Mouse (Mus musculus): Measurements from ENCODE around the gene Aurkb.

Aurkb gene

DNA sequence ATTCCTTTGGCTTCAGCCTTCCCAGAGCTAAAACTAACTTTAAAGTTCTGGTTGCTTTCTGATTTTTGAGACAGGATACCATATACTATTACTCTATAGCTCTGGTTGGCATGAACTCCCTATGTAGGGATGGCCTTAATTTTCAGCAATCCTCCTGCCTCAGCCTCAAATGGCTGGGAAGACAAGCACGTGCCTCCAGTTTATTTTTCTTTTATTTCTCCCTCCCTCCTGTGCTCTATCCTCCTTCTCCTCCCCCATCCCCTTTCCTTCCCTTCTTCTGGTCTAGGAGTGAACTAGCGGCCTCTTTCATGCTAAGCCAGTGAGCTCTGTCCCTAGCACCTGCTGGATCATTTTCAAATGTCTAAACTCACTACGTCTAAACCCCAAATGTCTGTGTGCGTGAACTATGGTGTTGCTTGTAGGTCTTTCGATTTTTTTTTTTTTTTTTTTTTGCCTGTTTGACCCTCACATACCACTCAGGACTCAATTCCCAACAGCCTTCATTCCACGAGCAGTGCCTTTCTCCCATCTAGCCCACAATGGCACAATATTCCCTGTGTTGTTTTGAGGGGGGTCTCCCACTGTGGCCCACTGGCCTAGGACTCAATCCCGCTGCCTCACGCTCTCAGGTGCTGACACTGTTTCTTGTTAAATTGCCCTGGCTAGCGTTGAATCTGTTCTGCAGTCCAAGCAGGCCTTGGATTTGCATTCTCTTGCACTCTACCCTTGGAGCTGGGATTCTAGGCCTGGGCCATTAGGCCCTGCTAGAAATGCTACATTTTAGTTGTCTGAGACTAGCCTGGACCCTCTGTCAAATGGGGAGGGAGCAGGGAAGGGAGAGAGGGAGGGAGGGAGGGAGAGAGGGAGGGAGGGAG lies 19.0 kb downstream of the Aurkb start:
- DNase-seq (ENCODE audit: low spot score) = no peak

DNA sequence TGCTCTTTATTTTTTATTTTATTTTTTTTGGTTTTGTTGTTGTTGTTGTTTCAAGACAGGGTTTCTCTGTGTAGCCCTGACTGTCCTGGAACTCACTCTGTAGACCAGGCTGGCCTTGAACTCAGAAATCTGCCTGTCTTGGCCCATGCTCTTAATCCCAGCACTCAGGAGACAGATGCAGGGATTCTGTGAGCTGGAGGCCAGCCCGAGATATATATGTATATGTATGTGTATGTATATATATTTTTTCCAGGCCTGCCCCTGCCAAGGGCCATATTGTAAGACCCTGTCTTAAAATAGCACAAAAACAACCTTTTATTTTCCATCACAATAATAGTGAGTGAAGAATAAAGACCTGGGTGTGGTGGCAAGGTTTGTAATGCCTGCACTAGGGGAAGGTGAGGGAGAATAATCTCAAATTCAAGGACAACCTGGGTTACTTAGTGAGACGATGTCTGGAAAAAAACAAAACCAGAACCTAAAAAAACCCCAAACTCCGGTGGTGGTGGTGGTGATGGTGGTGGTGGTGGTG lies 20.0 kb downstream of the Aurkb start:
- DNase-seq (ENCODE audit: low spot score) = no peak

DNA sequence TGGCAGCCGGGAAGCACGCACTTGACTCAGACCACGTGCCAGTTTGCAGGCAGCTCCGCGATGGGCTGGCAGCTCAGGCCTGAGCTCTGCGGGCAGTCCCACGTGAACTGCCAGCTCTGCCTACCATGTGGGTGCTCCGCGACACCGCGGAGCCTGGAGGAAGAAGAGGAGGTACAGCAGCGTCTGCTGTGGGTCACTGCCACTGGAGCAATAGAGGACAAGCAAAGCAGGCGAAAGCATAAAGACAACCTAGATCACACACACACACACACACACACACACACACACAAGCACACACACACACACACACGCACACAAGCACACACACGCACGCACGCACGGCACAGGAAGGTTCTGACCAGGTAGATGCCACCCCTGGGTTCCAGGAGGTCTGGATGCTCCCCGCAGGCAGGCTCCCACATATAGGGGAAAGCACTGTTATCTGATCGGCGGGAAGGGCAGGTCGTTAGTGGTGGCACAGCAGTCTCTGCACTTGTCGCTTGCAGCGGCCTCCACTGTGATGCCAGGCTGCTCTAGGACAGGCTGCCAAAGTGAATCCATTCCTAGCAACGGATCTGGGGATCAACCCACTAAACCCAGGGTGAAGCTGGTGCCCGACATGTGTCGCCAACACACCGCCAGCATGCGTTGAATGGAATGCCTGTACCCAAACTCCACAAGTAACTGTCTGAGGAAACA lies 20.9 kb downstream of the Aurkb start:
- no peak for DNase-seq (ENCODE audit: low spot score)

DNA sequence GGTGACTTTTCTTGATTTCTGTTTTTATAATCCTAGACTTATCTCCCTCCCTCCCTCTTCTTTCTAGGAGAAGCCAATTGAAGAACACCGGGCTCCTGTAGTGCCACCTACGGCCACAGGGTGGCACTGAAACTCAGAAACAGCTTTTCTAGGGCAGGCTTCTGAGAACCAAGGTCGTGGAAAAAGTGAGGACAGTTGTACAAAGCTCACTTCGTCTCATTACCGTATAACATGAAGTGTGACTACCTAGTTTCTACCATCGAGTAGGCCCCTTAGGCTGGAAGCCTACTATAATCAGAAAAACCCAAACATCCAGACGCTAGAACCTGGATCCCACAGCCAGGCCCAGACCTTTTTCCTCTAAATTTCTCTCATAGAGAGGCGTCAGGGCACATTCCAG lies 21.5 kb downstream of the Aurkb start:
- peak; percentile 80 for DNase-seq (ENCODE audit: low spot score)

DNA sequence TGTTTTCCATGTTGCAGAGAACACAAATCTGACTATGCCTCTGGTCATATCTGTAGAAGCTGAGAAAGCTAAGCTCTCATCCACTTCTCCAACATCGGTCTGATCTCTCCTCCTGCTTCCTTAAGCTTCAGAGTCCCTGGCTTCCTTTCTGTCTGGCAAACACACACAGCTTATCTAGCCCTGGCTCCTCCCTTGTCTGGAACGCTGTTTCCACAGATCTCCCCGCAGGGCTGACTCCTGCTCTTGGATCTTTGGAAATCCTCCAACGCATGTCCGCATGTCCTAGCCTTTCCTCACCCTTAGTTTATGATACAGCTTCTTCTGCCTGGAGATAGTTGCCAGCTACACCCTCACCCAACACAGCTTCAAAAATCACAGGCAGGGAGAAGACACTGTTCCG lies 22.2 kb downstream of the Aurkb start:
- no peak for DNase-seq (ENCODE audit: low spot score)

DNA sequence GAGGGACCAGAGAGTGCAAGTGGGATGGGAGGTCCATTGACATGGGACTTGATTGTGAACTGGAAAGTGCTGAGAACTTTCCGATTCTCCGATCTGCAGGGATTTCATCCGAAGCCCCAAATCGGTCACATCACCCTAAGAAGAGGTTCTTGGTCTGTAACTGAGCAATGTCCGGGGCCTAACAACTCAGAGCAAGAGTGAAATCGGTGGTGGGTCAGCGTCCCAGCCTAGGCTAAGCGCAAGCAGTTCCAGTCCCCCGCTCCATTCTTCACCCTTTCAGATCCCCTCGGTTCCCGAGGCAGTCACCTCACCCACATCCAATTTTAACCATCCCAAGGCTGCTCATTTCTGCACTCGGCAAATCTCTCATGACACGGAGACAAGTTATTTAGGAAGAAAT lies 24.6 kb downstream of the Aurkb start:
- no peak for DNase-seq (ENCODE audit: low spot score)

DNA sequence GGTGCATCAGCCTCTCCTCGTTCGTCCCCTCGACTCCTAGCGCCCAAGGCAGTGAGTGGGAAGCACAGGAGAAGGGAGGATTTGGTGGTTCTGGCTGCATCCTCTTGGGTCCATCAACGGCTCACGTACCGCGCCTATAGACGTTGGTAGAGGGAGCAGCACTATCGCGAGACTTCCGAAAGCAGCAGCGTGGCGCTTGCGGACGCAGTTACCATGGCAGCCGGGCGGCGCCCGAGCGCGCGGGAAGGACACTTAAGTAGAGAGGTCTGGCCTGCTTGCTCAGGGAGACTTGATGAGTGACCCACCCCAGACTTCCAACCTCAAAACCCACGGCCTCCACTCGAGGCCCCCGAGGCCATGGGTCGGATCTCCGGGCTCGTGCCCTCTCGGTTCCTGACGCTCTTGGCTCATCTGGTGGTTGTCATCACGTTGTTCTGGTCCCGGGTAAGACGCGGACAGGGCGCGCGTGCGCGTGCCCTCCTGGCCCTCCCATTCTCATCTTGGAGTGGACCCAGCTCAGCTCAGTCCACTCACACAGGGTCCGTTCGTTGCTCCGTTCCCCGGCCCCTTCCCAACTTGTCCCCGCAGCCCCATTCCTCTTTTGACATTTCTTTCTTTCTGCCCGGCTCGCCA lies 25.3 kb downstream of the Aurkb start, which contains the start of gene Tmem107:
Tmem107 (plus strand) TSS at position 217 of the 633 bp plus-strand sequence.
- DNase-seq (ENCODE audit: low spot score) = peak; percentile 91

DNA sequence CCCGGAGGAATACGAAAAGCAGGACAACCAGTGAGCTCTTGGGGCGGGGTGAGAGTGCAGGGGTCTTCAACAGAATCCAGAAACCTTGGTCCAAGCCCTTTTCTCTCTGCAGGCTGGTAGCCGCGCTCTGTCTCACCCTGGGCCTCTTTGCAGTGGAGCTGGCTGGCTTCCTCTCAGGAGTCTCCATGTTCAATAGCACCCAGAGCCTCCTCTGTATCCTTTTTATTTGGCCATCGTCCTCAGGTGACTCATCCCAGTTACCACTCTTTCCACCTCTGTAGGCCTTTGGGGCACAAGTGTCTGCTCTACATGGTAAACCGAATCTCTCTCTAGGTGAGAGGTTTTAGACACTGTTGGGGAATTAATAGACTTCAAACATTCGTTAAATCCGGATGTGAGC lies 25.8 kb downstream of the Aurkb start:
- no peak for DNase-seq (ENCODE audit: low spot score)

DNA sequence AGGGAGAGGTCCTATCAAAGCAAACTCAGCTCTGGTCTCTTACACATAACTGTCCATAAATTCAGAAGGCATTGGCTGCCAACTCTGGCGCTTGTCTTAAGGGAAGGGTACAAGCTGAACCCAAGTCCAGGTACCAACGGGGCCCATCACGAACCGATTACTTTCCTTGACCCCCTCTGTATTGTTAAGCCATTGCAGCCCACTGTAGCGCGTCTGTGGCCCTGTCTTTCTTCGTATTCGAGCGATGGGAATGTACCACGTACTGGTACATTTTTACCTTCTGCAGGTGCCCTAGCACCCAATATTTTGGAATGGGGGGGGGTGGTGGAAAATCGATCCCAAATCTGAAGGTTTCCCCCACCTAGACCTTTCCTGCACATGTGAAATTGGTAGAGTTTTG lies 26.8 kb downstream of the Aurkb start:
- DNase-seq (ENCODE audit: low spot score) = no peak

DNA sequence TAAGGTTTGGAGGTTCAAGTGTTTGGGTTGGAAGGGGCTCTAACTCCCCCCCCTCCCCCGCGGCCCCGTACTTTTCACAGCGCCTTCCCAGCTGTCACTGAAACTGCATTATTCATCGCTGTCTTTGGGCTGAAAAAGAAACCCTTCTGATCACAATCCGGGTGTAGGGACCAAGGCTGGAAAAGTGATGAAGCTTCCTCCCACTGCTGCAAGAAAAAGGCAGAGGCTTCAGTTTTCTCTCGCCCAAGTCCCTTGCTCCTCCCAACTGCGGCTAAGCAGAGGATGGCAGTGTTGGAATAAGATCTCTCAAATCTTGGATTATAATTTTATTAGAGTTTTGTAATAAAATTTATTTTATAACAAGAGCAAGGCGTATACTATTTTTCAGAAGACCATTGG lies 27.2 kb downstream of the Aurkb start:
- DNase-seq (ENCODE audit: low spot score) = no peak

DNA sequence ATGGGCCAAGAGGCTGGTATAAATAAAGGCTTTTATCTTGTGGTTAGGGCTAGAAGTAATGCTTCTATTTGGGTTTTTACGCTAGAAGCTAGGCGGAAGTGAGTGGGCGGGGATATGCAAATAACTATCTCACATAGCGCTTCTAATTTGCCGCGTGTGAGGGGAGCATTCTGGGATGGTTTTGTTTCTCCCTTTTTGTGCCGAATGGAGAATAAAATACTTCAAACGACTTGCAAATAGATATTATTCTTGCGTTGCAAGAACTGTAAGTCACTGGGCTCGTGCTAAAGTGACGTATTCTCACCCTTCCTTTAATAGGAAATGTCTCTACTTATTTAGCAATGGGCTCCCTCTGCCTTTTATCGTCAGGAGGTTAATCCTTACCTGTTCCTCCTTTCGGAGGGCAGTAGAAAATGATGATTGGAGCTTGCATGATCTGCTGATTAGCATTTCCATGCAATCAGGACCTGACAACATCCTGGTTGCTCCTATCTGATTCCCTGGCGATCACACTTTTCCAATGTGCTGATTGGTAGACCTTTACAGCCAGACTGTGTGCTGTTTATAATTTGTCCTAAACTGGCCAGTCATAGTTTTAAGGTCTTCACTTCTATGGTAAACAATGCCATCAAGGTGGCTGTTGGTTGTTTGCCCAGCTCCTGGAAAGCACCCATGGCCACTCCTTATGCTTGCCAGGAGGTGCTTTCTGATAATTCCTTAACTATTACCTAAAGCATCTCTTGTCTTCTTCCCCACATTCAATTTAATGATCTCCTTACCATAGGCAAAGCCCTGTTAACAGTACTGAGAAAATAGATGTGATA lies 27.8 kb downstream of the Aurkb start:
- DNase-seq (ENCODE audit: low spot score) = peak; percentile 88

DNA sequence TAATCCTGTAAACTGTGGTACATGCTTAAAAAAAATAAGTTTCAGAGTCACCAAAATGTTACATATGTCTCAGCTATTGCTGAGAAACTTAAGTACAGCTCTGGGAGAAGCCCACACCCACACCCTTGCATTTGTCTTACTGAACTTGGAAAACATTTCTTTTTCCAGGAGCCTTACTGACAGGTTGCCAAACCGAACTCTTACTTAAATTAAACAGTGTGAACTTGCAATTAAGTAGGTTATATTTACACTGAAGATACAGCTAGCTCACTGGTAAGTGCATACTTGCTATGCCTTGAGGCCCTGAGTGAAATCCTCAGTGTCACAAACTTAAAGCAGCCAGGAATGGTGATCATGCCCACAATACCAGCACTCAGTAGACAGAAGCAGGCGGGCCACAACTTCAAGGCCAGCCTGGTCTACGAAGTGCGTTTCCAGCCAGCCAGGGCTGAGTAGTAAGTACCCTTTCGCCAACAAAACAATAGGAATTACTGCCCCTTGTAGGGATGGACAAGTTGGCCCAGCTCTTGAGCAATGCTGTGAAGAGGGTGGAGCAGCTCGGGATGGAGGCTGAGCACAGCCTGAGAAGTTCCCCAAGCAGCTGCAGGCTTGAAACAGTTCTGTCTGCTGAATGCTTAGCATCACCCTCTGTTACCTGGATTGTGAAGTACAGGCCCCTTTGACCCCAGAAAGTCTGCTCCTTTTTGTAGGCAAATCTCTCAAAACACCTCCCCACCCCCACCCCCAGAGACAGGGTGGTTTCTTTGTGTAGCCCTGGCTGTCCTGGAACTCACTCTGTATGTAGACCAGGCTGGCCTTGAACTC lies 28.7 kb downstream of the Aurkb start:
- DNase-seq (ENCODE audit: low spot score) = no peak

DNA sequence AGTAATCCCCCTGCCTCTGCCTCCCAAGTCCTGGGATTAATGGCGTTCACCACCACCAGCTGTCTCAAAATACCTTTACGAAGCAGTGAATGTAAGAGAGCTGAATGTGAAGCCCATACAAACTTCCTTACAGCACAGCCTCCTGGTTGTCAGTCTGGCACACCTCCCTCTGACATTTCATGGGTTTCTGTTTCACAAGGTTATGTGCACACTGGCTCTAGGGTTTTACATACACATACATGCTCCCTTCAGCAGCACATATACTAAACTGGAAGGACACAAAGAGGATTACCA lies 29.3 kb downstream of the Aurkb start:
- DNase-seq (ENCODE audit: low spot score) = no peak

DNA sequence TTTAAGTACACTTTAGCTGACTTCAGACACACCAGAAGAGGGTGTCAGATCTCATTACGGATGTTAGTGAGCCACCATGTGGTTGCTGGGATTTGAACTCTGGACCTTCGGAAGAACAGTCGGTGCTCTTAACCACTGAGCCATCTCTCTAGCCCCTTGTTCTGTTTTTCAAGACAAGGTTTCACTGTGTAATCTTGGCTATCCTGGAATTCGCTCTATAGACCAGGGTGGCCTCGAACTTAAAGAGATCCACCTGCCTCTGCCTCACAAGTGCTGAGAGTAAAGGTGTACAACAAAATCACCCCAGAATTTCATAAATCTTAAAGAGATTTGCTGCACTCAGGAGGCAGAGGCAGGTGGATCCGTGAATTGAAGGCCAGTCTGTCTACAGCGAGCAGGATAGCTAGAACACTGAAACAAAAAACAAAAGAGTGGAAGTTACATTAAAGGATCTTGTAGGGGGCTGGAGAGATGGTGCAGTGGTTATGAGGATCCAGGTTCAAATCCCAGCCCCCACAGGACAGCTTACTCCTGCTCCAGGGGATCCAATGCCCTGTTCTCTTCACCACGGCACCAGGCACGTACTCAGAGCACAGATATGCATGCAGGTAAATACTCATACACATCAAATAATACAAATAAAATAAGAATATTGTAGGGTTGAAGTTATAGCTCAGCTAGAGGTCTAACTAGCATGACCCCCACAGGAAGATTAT lies 30.5 kb downstream of the Aurkb start:
- no peak for DNase-seq (ENCODE audit: low spot score)

DNA sequence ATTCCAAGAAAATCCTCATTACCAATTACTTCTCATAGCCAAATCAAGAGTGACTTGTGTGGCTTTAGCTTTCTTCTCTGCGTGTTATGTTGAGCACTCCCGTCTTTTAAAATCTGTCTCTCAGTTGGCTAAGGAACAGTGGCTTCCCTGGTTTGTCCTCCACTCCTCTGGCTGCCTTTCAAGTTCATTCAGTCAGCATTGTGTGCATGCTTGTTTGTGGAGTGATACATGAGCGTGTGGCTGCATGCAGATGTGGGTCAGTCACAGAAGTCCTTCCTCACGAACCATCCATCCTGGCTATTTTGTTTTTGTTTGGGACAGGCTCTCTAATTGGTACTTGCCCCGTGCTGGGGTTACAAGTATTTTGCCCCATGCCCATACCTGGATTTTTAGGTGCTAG lies 31.1 kb downstream of the Aurkb start:
- no peak for DNase-seq (ENCODE audit: low spot score)

DNA sequence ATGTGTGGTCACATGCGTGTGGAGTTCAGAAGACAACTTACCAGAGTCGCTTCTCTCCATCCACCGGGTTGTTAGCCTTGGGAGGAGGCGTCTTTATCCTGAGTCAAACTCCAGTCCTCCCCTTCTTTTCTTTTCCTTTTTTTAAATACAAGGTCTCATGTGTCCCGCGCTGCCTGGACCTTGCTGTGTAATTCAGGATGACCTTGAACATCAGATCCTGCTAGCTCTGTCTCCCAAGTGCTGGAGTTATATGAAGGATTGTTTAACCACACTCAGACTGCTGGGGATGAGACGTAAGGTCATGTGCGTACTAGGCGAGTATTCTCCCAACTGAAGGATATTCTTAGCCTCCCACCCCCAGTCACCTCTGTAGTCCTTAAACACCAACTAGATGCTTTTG lies 31.9 kb downstream of the Aurkb start:
- DNase-seq (ENCODE audit: low spot score) = no peak

DNA sequence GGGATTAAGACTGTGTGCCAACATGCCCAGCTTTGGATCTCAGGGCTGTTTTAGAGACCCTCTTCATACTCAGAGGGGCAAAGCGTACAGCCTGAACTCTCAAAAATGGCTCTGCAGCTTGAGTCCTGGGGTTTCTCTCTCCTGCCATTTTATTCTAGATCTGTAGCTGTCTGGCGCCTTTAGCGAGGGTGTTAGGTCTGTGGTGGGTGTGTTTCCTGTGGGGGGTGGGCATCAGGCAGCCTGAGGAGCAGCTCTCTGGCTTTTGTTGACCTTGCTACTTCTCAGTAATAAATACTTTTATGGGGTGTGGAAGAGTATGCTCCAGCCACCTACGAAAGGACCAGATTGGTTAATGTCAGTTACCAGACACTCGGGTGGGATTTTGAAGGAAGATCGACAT lies 32.6 kb downstream of the Aurkb start:
- DNase-seq (ENCODE audit: low spot score) = no peak

DNA sequence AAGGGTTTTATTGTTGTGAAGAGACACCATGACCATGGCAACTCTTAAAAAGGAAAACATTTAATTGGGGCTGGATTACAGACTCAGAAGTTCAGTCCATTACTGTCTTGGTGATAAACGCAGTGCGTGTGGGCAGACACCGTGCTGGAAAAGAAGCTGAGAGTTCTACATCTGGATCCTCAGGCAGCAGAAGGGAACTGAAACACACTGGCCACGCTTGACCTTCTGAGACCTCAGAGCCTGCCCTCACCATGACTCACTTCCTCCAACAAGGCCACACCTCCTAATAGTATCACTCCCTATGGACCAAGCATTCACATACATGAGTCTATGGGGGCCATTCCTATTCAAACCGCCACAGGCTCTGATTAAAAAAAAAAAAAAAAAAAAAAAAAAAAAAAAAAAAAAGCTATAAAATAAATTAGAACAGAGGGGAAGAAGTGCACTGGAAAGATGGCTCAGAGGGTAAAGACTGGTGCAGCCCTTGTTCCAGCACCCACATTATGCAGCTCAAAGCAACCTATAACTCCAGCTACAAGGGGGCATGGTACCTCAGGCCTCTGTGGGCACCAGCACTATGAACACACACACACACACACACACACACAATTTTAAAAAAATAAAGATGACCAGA lies 33.5 kb downstream of the Aurkb start:
- no peak for DNase-seq (ENCODE audit: low spot score)

DNA sequence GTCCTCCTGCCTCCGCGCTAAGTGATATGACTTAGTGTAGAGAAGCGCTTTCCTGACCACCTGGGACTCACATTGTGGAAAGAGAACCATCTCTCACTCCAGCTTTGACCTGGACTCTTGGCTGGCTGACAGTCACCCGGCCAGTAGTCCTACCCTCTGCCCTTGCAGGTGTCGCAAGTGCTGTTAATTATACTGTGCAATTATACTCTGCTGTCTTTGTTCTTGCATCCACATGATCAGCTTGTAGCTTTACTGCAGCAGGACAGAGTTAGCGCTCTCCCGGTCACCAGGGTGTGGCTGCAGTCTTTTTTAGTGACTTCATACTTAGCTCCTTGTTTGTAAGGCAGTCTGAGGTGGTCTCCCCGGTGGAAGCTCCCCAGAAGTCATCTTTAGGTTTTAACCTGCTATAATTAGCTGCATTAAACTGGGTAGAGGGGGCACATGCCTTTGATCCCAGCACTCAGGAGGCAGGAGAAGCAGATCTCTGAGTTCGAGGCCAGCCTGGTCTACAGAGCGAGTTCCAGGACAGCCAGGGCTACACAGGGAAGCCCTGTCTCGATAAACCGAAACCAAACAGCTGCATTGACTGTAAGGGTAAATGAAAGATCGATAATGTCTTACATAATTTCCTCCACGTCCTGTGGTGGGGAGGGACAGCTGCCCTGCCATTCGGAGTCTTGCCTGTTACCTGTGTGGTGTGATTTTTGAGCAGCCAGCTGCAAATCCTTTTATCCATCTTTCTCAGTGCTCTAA lies 34.8 kb downstream of the Aurkb start:
- DNase-seq (ENCODE audit: low spot score) = no peak
